Mouse (Mus musculus): Measurements from ENCODE around the gene Spop. TPM values are rescaled to one million over a fixed set of nuclear protein-coding genes. Genes with fewer than 3 reads are reported as not detected.

The Spop gene
- polyA plus RNA-seq (2012; rRNA removed), result 23.1 and 65.9 TPM in 2 replicates

- Histone ChIP-seq H3K27me3 (ENCODE audit: control insufficient read depth, insufficient read depth, low read length) (no peaks in the 10 kb centered on the region), H3K27ac (ENCODE audit: insufficient read depth, low read depth, low read length) (peak within 1 kb of the TSS; percentile 95), H3K36me3 (ENCODE audit: control insufficient read depth, insufficient read depth, low read length) (peaks cover 3% of the 10 kb centered on the region; the same call in 1 of the 2 replicates), H3K4me1 (ENCODE audit: control insufficient read depth, insufficient read depth, insufficient read length, low read length) (peaks cover 2% of the 10 kb centered on the region), H3K4me3 (ENCODE audit: low read depth, low read length) (peak within 1 kb of the TSS; percentile 67)
- TF ChIP-seq POLR2A (IDR thresholded peaks at IDR 0.05; ENCODE audit: low read depth, low read length), result no peak
- TF ChIP-seq CTCF (IDR thresholded peaks at IDR 0.05; ENCODE audit: extremely low read depth, insufficient read length, insufficient replicate concordance, low read depth, low read length), result no peak
- WGBS, result 1% methylated on average over 45 of the region's 58 CpGs
Measured at GRCm38 (mm10) chr11:95413641-95414535, at the start of gene Spop. TSS of gene Spop (plus strand) at chr11:95414080.

DNA sequence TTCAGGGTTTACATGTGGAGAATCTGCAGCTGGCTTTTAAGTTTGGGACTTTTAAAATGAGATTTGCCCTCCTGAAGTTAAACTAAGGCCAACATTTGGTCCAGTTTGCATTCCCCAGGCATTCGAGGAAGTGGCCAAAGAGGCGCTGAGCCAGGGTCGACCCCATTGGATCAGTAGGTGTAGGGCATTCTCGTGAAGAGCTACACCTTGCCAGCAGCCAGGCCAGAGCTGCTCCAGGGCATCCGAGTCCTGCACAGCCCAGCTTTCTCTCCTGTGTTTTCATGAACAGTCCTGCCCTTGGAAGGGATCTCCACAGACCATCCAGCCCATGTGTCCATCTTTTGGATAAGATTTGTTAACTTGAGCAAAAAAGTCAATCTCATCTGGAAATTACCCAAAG lies 49.5 kb upstream of the Spop start:
- Histone ChIP-seq H3K36me3 (ENCODE audit: control insufficient read depth, insufficient read depth, low read length) (no peaks in the 10 kb centered on the region), H3K4me1 (ENCODE audit: control insufficient read depth, insufficient read depth, insufficient read length, low read length) (peaks cover 14% of the 10 kb centered on the region), H3K27me3 (ENCODE audit: control insufficient read depth, insufficient read depth, low read length) (no peaks in the 10 kb centered on the region), H3K27ac (ENCODE audit: insufficient read depth, low read depth, low read length) (no peak overlapping the region), H3K4me3 (ENCODE audit: low read depth, low read length) (no peak overlapping the region)
- 83% methylated on average over 5 of the region's 5 CpGs for WGBS
- TF ChIP-seq POLR2A (IDR thresholded peaks at IDR 0.05; ENCODE audit: low read depth, low read length) (no peak), CTCF (IDR thresholded peaks at IDR 0.05; ENCODE audit: extremely low read depth, insufficient read length, insufficient replicate concordance, low read depth, low read length) (no peak)

DNA sequence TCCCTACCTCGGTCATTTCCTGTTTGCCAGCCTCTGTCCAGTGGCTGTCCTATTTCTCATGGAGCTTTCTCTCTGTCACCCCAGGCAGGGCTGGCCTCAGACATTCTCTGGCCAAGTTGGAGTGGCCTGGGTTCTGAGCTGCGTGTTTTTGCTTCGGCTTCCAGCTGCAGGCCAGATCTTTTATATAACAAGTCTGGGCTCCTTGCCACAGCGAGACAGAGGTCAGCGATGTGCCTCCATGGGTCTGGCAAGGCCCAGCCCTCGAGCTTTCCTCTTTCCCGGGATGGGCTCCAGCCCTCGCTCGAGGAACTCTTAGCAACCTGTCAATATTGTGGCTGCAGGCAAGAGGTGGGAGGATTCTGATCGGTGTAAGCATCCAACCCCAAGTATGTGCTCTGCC lies 48.3 kb upstream of the Spop start:
- Histone ChIP-seq H3K36me3 (ENCODE audit: control insufficient read depth, insufficient read depth, low read length) (no peaks in the 10 kb centered on the region), H3K4me1 (ENCODE audit: control insufficient read depth, insufficient read depth, insufficient read length, low read length) (peaks cover 20% of the 10 kb centered on the region), H3K4me3 (ENCODE audit: low read depth, low read length) (no peak overlapping the region)

GRCm38 (mm10) chr11:95366280-95366897 lies 47.5 kb upstream of the Spop start:
- no peaks in the 10 kb centered on the region for H3K27me3 ChIP-seq (ENCODE audit: control insufficient read depth, insufficient read depth, low read length)
- peaks cover 20% of the 10 kb centered on the region for H3K4me1 ChIP-seq (ENCODE audit: control insufficient read depth, insufficient read depth, insufficient read length, low read length)
- 80% methylated on average over 6 of the region's 6 CpGs for WGBS
- no peak for TF ChIP-seq POLR2A (IDR thresholded peaks at IDR 0.05; ENCODE audit: low read depth, low read length)
- TF ChIP-seq CTCF (IDR thresholded peaks at IDR 0.05; ENCODE audit: extremely low read depth, insufficient read length, insufficient replicate concordance, low read depth, low read length), result no peak
- H3K27ac ChIP-seq (ENCODE audit: insufficient read depth, low read depth, low read length), result peak overlapping the region; percentile 85
- no peak overlapping the region for H3K4me3 ChIP-seq (ENCODE audit: low read depth, low read length)
- H3K36me3 ChIP-seq (ENCODE audit: control insufficient read depth, insufficient read depth, low read length), result 0 out of 2 replicates have a peak, but pooled peaks cover 2% of the 10 kb centered on the region

More for the DNA sequence above, 48.3 kb upstream of the Spop start:
- no peaks in the 10 kb centered on the region for H3K27me3 ChIP-seq (ENCODE audit: control insufficient read depth, insufficient read depth, low read length)
- WGBS, result 59% methylated on average over 10 of the region's 10 CpGs
- TF ChIP-seq CTCF (IDR thresholded peaks at IDR 0.05; ENCODE audit: extremely low read depth, insufficient read length, insufficient replicate concordance, low read depth, low read length), result no peak
- TF ChIP-seq POLR2A (IDR thresholded peaks at IDR 0.05; ENCODE audit: low read depth, low read length), result no peak
- H3K27ac ChIP-seq (ENCODE audit: insufficient read depth, low read depth, low read length), result peak overlapping the region; percentile 85

GRCm38 (mm10) chr11:95367011-95367735 lies 46.7 kb upstream of the Spop start:
- TF ChIP-seq POLR2A (IDR thresholded peaks at IDR 0.05; ENCODE audit: low read depth, low read length), result no peak
- peaks cover 3% of the 10 kb centered on the region; the same call in 1 of the 2 replicates for H3K36me3 ChIP-seq (ENCODE audit: control insufficient read depth, insufficient read depth, low read length)
- WGBS, result 69% methylated on average over 8 of the region's 8 CpGs
- peaks cover 20% of the 10 kb centered on the region for H3K4me1 ChIP-seq (ENCODE audit: control insufficient read depth, insufficient read depth, insufficient read length, low read length)
- H3K27me3 ChIP-seq (ENCODE audit: control insufficient read depth, insufficient read depth, low read length), result no peaks in the 10 kb centered on the region
- no peak overlapping the region for H3K4me3 ChIP-seq (ENCODE audit: low read depth, low read length)
- peak overlapping the region; percentile 85 for H3K27ac ChIP-seq (ENCODE audit: insufficient read depth, low read depth, low read length)

DNA sequence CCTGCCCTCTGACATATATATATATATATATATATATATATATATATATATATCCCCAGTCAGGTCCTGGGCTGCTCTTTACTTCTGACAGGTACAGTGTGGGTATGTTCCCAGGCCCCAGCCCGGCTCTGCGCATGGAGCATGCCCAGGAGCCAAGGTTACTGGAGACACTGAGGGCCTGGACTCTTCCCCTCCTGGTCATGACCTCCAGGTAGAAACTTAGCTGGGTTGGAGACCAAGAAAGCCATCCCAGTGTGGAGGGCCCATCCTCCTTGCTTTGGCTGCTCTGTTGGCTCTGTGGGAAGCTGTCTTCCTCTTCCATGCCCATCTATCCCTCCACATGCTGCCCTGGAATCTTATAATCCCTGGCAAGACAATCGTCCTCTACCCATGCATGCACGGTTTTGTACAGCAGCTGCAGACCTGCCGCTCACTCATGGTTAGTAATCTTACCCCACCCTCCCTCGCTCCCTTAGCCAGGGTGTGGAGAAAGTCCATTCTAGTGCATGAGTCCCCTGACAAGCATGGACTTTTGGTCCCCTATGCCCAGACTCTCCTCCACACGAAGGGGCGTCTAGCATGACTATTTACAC lies 45.6 kb upstream of the Spop start:
- WGBS, result 77% methylated on average over 8 of the region's 8 CpGs
- TF ChIP-seq CTCF (IDR thresholded peaks at IDR 0.05; ENCODE audit: extremely low read depth, insufficient read length, insufficient replicate concordance, low read depth, low read length), result no peak
- no peak for TF ChIP-seq POLR2A (IDR thresholded peaks at IDR 0.05; ENCODE audit: low read depth, low read length)
- Histone ChIP-seq H3K27me3 (ENCODE audit: control insufficient read depth, insufficient read depth, low read length) (no peaks in the 10 kb centered on the region), H3K4me1 (ENCODE audit: control insufficient read depth, insufficient read depth, insufficient read length, low read length) (peaks cover 20% of the 10 kb centered on the region), H3K36me3 (ENCODE audit: control insufficient read depth, insufficient read depth, low read length) (peaks cover 3% of the 10 kb centered on the region; the same call in 1 of the 2 replicates), H3K4me3 (ENCODE audit: low read depth, low read length) (no peak overlapping the region), H3K27ac (ENCODE audit: insufficient read depth, low read depth, low read length) (no peak overlapping the region)

Measured in small intestine, adult 2 months (tissue).